Mouse (Mus musculus): ENCODE results near the gene Fam71e2.
A peak's percentile ranks its signal among the peaks of the same experiment; 100 is the strongest.

The Fam71e2 gene

DNA sequence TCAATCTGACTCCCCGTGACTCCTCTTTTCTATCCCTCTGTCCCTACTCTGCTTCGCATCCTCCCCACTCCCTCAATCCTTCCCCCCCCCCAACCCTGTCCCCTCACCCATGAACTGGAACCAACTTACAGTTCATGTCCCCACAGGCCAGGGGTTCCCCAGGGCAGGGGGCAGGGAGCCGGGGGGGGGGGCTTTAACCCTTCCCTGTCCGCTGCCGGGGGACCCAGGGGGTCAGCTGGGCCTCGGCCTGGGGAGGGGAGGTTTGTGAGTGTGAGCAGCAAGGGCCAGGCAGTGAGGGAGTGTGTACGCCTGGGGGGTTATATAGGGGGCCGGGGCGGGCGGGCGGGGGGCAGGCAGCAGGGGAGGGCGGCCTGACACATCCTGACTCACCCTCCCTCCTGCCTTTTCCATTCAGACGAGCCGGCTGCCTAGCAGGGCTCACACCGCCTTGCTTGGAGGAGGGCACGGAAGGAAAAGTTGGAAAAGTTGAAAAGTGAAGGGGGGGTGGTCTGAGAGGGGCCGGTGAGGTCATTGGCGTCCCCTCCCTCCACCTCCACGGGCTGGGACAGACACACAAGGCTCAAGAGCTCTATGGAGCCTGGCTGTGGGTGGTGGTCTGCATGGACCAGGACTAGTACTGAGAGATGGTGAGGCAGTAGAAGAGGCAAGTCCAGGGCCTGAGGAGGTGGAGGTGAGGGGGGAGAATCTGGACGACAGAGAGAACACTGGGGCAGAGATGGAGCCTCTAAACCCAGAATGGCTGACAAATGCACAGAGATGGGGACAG, 6.9 kb upstream of the Fam71e2 start:
- DNase-seq, result no peak

DNA sequence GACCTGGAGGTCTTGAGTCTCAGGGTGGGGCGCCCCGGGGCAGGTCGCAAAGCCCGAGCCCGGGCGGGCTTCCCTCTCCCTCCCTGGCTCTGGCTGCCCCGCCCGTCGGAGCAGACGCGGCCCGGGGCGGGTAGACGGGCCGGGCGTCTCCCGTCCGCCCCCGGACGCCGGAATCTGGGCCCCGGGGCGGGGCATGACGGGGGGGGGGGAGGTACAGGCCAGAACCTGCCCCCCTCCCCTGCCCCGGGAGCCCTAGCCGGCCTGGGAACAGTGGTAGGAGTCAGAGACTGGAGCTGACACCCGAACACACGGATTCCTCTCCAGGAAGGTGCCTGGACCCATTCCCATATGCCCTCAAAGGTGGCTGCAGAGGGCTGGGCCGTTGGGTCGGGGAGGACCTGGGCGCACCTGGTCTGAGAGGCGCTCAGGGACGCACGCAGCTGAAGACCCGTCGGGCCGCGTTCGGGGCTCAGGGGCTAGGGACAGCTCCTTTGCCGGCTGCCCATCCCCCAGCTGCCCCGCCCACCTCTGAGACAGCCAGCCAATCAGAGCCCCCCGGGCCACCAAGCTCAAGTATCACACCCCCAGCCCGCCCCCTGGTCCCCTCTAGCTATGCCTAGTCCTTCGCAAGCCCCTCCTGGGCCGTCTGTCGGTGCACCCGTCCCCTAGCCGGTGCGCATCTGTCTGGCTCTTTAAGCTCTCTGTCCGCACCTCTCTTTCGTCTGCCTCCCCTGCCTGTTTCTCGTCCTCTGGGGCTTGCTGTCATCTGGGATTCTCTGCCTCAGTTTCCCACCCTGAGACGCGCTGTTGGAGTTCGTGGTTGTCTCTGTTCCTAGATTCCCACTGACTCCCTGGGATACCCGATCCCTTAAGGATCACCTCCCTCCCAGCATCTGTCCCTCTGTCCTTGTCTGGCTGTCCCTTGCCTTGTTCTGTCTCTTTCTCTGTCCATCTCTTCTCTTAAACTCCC, 6.0 kb upstream of the Fam71e2 start:
- peak; percentile 17 for DNase-seq

DNA sequence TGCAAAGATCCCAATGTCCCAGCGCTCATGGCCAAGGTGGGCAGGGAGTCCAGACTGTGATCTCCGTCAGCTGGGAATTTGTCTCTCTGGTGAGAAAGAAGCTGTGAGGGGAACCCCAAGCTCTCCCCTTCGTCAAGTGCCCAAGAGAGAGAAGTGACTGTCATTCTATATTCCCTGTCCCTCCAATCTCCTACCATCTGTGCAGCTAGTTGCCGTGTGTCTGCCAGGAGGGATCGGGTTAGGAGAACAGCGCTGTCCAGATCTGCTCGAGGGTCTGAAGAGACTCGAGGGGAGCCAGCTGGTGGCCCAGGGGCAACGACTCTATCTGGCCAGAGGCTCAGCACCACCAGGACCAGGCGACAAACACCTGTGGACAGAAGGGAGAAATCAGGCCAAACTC, 5.0 kb upstream of the Fam71e2 start:
- DNase-seq, result no peak

- DNase-seq, result no peak
Observed at GRCm38 (mm10) chr7:4764946-4765710, 6.0 kb downstream of the Fam71e2 start.

DNA sequence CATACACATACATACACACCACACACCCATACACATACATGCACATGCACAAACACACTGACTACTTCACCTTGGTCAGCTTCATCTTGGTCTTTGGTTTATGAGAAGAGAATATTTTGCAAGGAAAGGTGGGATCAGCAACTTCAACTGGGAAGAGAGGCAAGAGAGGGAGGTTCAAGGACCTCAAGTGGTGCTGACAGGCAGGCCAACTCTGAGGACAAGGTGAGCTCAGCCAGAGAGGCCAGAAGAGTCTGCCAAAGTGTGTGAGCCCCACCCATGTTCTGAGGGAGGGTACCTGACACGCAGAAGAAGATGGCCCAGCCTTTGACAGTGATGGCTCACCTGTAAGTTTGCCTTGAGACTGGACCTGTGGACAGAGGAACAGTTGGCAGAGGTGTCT, 11.4 kb downstream of the Fam71e2 start:
- no peak for DNase-seq

DNA sequence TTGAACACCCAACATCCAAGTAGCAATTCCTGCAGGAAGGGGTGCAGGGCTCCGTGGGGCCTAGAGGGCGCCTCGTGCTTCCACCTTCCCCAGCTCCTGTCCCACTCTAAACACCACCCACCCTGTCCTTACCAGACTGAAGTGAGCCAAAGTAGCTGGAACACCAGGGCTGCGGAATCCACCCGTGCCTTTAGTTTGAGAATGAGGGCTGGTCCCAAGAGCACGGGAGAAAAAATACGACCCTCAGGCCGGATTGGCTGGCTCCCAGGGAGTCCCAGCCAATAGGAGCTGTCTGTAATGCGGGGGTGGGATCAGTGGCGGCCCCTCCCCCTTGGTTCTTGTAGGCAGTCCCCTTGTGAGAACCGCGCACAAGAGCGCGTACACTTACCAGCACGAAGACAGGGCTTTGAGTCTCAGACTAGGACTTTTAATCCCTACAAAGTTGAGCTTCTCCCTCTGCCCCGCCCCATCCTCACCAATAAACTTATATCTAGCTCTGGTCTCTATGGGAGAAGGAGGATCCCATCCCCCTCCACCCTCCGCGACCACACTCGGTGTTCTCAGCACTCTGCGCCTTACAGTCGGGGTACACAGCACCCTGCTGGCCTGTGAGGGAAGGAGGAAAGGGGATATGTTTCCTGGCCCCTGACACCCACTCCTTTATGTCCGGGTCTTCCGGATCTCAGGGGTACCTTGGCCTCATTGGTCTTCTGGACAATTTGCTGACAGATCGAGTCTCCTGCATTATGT, 18.1 kb downstream of the Fam71e2 start, which contains the start of gene Cox6b2:
Cox6b2 (minus strand) TSS at position 274 of the 750 bp plus-strand sequence.
- DNase-seq, result no peak

DNA sequence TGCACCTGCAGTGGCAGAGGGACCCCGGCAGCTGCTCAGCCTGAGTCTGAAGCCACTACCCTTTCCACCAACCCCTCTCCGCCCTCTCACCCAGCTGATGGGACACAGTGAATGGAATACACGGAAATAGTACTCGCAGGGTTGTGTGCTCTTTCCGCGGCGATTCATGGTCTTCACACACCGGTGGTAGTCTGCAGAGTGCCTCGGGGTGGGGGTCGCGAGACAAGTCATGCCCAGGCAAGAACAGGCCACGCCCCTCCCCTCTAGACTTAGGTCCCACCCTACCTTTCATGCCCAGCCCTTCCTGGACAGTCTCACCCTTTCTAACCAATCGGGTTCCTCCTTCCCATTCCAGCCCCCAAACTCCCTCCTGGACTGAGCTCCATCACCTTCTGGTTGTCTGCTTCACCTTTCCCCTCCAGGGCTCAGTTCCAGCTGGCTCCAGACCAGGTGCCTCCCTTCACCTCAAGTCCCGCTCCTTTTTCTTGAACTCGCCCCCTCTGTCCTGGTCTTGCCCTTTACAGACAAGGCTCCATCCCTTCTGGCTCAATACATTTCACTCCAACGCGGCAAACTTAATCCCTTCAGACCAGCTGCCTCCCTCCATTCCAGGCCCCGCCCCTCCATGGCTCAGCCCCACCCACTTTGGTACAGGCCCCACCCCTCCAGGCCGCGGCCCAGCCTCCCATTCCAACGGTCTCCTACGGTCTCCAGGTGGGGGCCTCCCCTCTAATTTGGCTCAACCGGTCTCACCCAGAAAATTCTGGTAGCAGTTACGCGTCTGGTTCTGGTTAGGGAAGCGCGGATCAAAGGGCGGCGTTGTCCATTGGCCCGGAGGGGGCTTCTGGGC, 18.9 kb downstream of the Fam71e2 start:
- DNase-seq, result no peak

DNA sequence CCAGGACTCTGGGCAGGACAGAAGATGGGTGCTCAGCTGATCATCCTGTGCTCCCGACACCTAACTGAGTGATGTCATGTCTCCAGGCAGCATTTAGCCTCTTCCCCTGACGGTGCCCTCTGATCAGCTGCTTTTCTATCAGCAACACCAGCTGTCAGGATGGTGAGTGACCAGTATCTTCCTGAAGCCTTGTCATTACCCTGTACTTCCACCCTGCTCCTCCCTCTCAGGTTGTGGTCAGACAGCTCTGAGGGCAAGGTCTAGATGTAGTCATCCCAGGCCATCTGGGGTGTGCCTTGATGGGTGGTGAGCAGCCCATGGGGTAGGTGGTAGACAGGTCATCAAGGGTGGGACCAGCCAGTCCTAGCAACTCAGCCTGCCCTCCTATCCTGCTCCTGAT, 21.9 kb downstream of the Fam71e2 start:
- no peak for DNase-seq

GRCm38 (mm10) chr7:4748321-4748720, 22.8 kb downstream of the Fam71e2 start:
- DNase-seq, result no peak

- no peak for DNase-seq
Observed at GRCm38 (mm10) chr7:4747156-4747899, 23.8 kb downstream of the Fam71e2 start.

GRCm38 (mm10) chr7:4746326-4746980, 24.6 kb downstream of the Fam71e2 start:
- DNase-seq, result no peak

- DNase-seq, result no peak
Observed at GRCm38 (mm10) chr7:4744886-4745285, 26.2 kb downstream of the Fam71e2 start.

- DNase-seq, result no peak
Observed at GRCm38 (mm10) chr7:4743354-4743753, 27.7 kb downstream of the Fam71e2 start.

- DNase-seq, result peak; percentile 53
Observed at GRCm38 (mm10) chr7:4742482-4742819, 28.7 kb downstream of the Fam71e2 start.

- DNase-seq, result peak; percentile 63
Observed at GRCm38 (mm10) chr7:4741672-4742481, 29.2 kb downstream of the Fam71e2 start.

- DNase-seq, result peak; percentile 88
Observed at GRCm38 (mm10) chr7:4741151-4741550, 30.0 kb downstream of the Fam71e2 start.

DNA sequence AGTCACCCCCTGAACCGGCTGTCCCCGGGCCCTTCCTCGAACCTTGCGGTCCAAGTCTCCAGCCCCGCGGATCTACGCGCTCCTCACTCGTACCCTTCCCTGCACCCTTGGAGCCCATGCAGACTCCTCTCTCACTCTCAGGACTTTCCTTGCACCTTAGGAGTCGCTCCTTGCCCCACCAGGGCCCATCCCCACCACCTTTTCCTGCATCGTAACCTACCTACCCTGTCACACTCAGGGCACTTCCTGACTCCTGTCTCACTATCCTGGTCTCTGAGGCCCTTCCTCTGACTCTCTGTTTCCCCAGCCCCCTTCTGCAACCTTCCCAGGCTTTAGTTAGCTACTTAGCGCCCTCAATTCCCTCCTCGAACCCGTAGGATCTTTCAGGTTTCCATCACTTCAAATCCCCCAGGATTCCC, 30.8 kb downstream of the Fam71e2 start:
- DNase-seq, result no peak

DNA sequence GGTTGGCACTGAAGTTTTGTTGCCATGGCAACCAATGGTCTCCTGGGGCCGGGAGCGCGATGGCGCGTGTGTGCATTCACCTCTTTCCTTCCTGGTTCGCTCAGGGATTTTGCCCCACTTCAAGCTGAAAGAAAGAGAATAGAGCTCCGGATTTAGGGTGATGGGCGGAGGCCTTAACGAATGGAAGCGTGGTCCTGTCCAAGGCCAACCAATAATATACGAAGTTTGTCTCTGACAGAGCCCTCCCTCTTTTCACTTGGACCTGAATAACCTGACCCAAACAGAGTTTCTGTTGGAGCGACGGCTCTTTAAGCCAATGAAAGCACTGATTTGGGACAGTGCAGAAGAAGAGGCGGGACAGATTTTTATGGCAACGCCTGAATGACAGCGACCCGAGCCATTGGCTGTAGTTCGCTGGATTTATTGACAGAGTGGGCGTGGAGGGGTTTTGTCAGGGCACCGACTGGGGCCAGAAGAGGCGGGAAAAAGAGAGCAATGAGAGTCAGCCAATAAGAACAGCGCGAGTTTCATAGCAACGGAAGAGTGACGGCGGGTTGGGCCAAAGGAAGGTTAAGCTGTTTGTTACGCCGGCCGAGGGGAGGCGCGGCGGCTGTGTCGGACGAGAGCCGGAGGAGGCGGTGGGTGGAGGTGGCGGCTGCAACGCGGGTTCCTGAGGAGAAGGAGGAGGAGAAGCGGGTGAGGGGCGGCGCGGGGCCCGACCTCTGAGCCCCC, 31.4 kb downstream of the Fam71e2 start, which contains the start of gene Kmt5c:
Kmt5c (plus strand) TSS at position 572 of the 732 bp plus-strand sequence.
- peak; percentile 100 for DNase-seq
